Mouse (Mus musculus) heart, adult 2 months (tissue): ENCODE measurements around the gene Mrpl27. TPM values are rescaled to one million over a fixed set of nuclear protein-coding genes. Genes with fewer than 3 reads are reported as not detected.
A peak's percentile ranks its signal among the peaks of the same experiment; 100 is the strongest.
"Not testable (repeated sequence)": the region's sequence is repeated elsewhere in the genome, so short reads cannot be mapped to it uniquely, and the experiment has no call there.

Experiments used
- DNase-seq, 2 experiments: peaks; one replicate each; pipeline ENCODE4 v3.0.0; 2021
- H3K27ac ChIP-seq: fragments of 200-600 bp; 2 replicates; pipeline ENCODE4 v1.8.1; 2022
- H3K27me3 ChIP-seq: fragments of 200-500 bp; 2 replicates; pipeline ENCODE4 v1.6.1; 2012; ENCODE audit warnings: mild to moderate bottlenecking, low read length, inconsistent platforms, mixed read lengths; ENCODE audit not compliant: control insufficient read depth, insufficient read depth
- H3K36me3 ChIP-seq: fragments of 200-500 bp; 2 replicates; pipeline ENCODE4 v1.6.1; 2012; ENCODE audit warnings: low read length, inconsistent platforms; ENCODE audit not compliant: control insufficient read depth, insufficient read depth
- H3K4me1 ChIP-seq: fragments of 200-500 bp; 2 replicates; pipeline ENCODE4 v1.6.1; 2011; ENCODE audit warnings: low read length; ENCODE audit not compliant: control insufficient read depth, insufficient read depth
- H3K4me3 ChIP-seq: fragments of 200-600 bp; 2 replicates; pipeline ENCODE4 v1.8.1; 2022
- H3K79me2 ChIP-seq: fragments of 200-500 bp; replicated peaks from 2 replicates; pipeline ENCODE4 v1.6.1; 2012; ENCODE audit warnings: mild to moderate bottlenecking, inconsistent platforms, low read length, moderate library complexity, mixed read lengths; ENCODE audit not compliant: control insufficient read depth, insufficient read depth
- H3K9ac ChIP-seq: fragments of 200-500 bp; 2 replicates; pipeline ENCODE4 v1.6.1; 2012; ENCODE audit warnings: low read depth, mild to moderate bottlenecking, control low read depth, inconsistent platforms, low read length, mixed read lengths
- CTCF ChIP-seq: fragments of 200-600 bp; IDR thresholded peaks from 2 replicates; pipeline ENCODE4 v1.8.1; 2022; ENCODE audit warnings: antibody characterized with exemption, mild to moderate bottlenecking, moderate library complexity
- EP300 ChIP-seq: fragments of 200-500 bp; IDR thresholded peaks from 2 replicates; pipeline ENCODE4 v1.6.1; 2011; ENCODE audit warnings: low read depth, low read length, control low read depth; ENCODE audit not compliant: insufficient read depth
- POLR2A ChIP-seq: fragments of 200-500 bp; IDR thresholded peaks from 2 replicates; pipeline ENCODE4 v1.6.1; 2011; ENCODE audit warnings: mild to moderate bottlenecking, low read depth, low read length, control low read depth; ENCODE audit not compliant: insufficient read depth
- WGBS: fragments of 180-500 bp; shearing (Covaris S2); methylation state at CpG from one replicate; pipeline ENCODE4 v1.1.7; 2018; 5-methylcytosine and 5-hydroxymethylcytosine counted together
- intact Hi-C: fragments of 180-260 bp; cut with DNase I; formaldehyde crosslinking; loops from one replicate; pipeline ENCODE4 v1.15.1; 2025
- polyA plus RNA-seq: library from polyadenylated mRNA; depleted of rRNA; stranded (reverse); fragments of >200 nt; gene quantifications from 2 replicates; pipeline ENCODE4 v1.2.3, GENCODE M21; 2012
- total RNA-seq, 2 experiments: library from RNA; stranded (reverse); gene quantifications; 2 replicates each; pipeline ENCODE4 v1.2.3; 2021

Mrpl27 gene
- total and polyA plus RNA-seq, 3 experiments, result 54.9 to 67.0 (median 59.5) TPM

- no peaks in the 10 kb centered on the region for H3K79me2 ChIP-seq
- WGBS, result 82% methylated on average over 7 of the region's 7 CpGs
- H3K4me3 ChIP-seq, result no peak overlapping the region
- H3K9ac ChIP-seq, result no peak overlapping the region
- DNase-seq, result no peak
- peaks cover 4% of the 10 kb centered on the region for H3K4me1 ChIP-seq
- H3K27me3 ChIP-seq, result no peaks in the 10 kb centered on the region
- intact Hi-C loops, result no loop called here
- H3K36me3 ChIP-seq, result no peaks in the 10 kb centered on the region
- TF ChIP-seq POLR2A (no peak), EP300 (no peak), CTCF (no peak)
- peak overlapping the region; percentile 33 for H3K27ac ChIP-seq
Measured at GRCm38 (mm10) chr11:94682427-94682826, 28.9 kb downstream of the Mrpl27 start.

GRCm38 (mm10) chr11:94687178-94687577 lies 33.6 kb downstream of the Mrpl27 start:
- peak in 1 of 2 experiments; percentile 14 for DNase-seq
- Histone ChIP-seq H3K27me3 (no peaks in the 10 kb centered on the region), H3K27ac (no peak overlapping the region), H3K36me3 (no peaks in the 10 kb centered on the region), H3K9ac (no peak overlapping the region), H3K4me3 (no peak overlapping the region), H3K4me1 (peaks cover 3% of the 10 kb centered on the region), H3K79me2 (no peaks in the 10 kb centered on the region)
- WGBS, result 58% methylated on average over 6 of the region's 6 CpGs
- intact Hi-C loops, result no loop called here
- TF ChIP-seq CTCF (no peak), EP300 (no peak), POLR2A (no peak)

GRCm38 (mm10) chr11:94692502-94692901 lies 38.9 kb downstream of the Mrpl27 start:
- intact Hi-C loops, H3K27me3 ChIP-seq: not testable (repeated sequence)

GRCm38 (mm10) chr11:94695508-94695907 lies 41.9 kb downstream of the Mrpl27 start:
- intact Hi-C loops, result no loop called here
- no peaks in the 10 kb centered on the region for H3K79me2 ChIP-seq
- H3K4me3 ChIP-seq, result no peak overlapping the region
- DNase-seq, result no peak
- no peak overlapping the region for H3K27ac ChIP-seq
- H3K4me1 ChIP-seq, result no peaks in the 10 kb centered on the region
- H3K27me3 ChIP-seq, result no peaks in the 10 kb centered on the region
- no peaks in the 10 kb centered on the region for H3K36me3 ChIP-seq
- no peak overlapping the region for H3K9ac ChIP-seq
- TF ChIP-seq CTCF (no peak), POLR2A (no peak), EP300 (no peak)
- WGBS, result 44% methylated on average over 6 of the region's 6 CpGs

More at GRCm38 (mm10) chr11:94692502-94692901, 38.9 kb downstream of the Mrpl27 start:
- not testable (repeated sequence) for DNase-seq, H3K9ac ChIP-seq, H3K36me3 ChIP-seq, H3K27ac ChIP-seq, H3K4me3 ChIP-seq, H3K4me1 ChIP-seq, H3K79me2 ChIP-seq

GRCm38 (mm10) chr11:94697140-94697539 lies 43.6 kb downstream of the Mrpl27 start:
- no peak for DNase-seq
- Histone ChIP-seq H3K27ac (no peak overlapping the region), H3K4me1 (no peaks in the 10 kb centered on the region), H3K9ac (no peak overlapping the region), H3K27me3 (no peaks in the 10 kb centered on the region), H3K36me3 (no peaks in the 10 kb centered on the region), H3K4me3 (no peak overlapping the region), H3K79me2 (no peaks in the 10 kb centered on the region)
- intact Hi-C loops, result no loop called here
- TF ChIP-seq EP300 (no peak), POLR2A (no peak), CTCF (no peak)
- WGBS, result 90% methylated on average over 2 of the region's 2 CpGs

- Histone ChIP-seq H3K27me3 (no peaks in the 10 kb centered on the region), H3K4me1 (no peaks in the 10 kb centered on the region)
Measured at GRCm38 (mm10) chr11:94697703-94698464, 44.3 kb downstream of the Mrpl27 start.

More at GRCm38 (mm10) chr11:94697703-94698464, 44.3 kb downstream of the Mrpl27 start:
- Histone ChIP-seq H3K36me3 (no peaks in the 10 kb centered on the region), H3K9ac (no peak overlapping the region), H3K4me3 (no peak overlapping the region), H3K27ac (no peak overlapping the region), H3K79me2 (no peaks in the 10 kb centered on the region)
- WGBS, result 46% methylated on average over 13 of the region's 13 CpGs
- DNase-seq, result no peak
- intact Hi-C loops, result no loop called here
- no peak for TF ChIP-seq POLR2A
